Mouse (Mus musculus) lung, postnatal 0 days (tissue): ENCODE data around the gene Ssbp2. TPM values are rescaled to one million over a fixed set of nuclear protein-coding genes. Genes with fewer than 3 reads are reported as not detected.

Source experiments
- ATAC-seq: fragments of 200-750 bp; cut with Nextera tagmentation; 2 replicates; pipeline ENCODE4 v1.8.0; 2017; ENCODE audit warnings: moderate library complexity
- DNase-seq: peaks from one replicate; pipeline ENCODE4 v3.0.0-alpha.2; 2016; ENCODE audit warnings: low spot score
- H3K27ac ChIP-seq: fragments of 300-500 bp; sonication (generic); 2 replicates; pipeline ENCODE4 v1.5.1; 2014; ENCODE audit warnings: antibody characterized with exemption, mild to moderate bottlenecking, low read length, mixed read lengths
- H3K27me3 ChIP-seq: fragments of 300-500 bp; sonication (generic); replicated peaks from 2 replicates; pipeline ENCODE4 v1.6.1; 2014; ENCODE audit warnings: low read length, mixed read lengths; ENCODE audit not compliant: insufficient read depth
- H3K36me3 ChIP-seq: fragments of 300-500 bp; sonication (generic); 2 replicates; pipeline ENCODE4 v1.6.1; 2014; ENCODE audit warnings: low read length, mixed read lengths; ENCODE audit not compliant: insufficient read depth
- H3K4me1 ChIP-seq: fragments of 300-500 bp; sonication (generic); 2 replicates; pipeline ENCODE4 v1.6.1; 2014; ENCODE audit warnings: antibody characterized with exemption, low read depth, low read length, mixed read lengths; ENCODE audit not compliant: insufficient read depth
- H3K4me2 ChIP-seq: fragments of 300-500 bp; sonication (generic); replicated peaks from 2 replicates; pipeline ENCODE4 v1.6.1; 2014; ENCODE audit warnings: low read depth, mild to moderate bottlenecking, low read length, moderate library complexity, mixed read lengths
- H3K4me3 ChIP-seq: fragments of 300-500 bp; sonication (generic); 2 replicates; pipeline ENCODE4 v1.5.1; 2014; ENCODE audit warnings: low read depth, low read length
- H3K9ac ChIP-seq: fragments of 300-500 bp; sonication (generic); replicated peaks from 2 replicates; pipeline ENCODE4 v1.6.1; 2014; ENCODE audit warnings: low read depth, mild to moderate bottlenecking
- H3K9me3 ChIP-seq: fragments of 300-500 bp; sonication (generic); 2 replicates; pipeline ENCODE4 v1.6.1; 2016; ENCODE audit warnings: low read length, mixed read lengths
- CTCF ChIP-seq: IDR thresholded peaks from 2 replicates; pipeline ENCODE4 v1.5.1; 2016; ENCODE audit warnings: antibody characterized with exemption, mild to moderate bottlenecking
- EP300 ChIP-seq: IDR thresholded peaks from 2 replicates; pipeline ENCODE4 v1.6.1; 2016; ENCODE audit warnings: antibody characterized with exemption, mild to moderate bottlenecking, control low read depth
- WGBS: fragments of 180-500 bp; shearing (Covaris S2); extraction: QIAGEN DNeasy Blood & Tissue Kit; methylation state at CpG from one replicate; pipeline ENCODE4 v1.1.7; 2014; 5-methylcytosine and 5-hydroxymethylcytosine counted together
- polyA plus RNA-seq: library from polyadenylated mRNA; unstranded; fragments of >200 nt; fragmentation: Nextera tagmentation; extraction: Ambion mirVana; gene quantifications from 2 replicates; pipeline ENCODE4 v1.2.1, GENCODE M21; 2015

Gene Ssbp2
- polyA plus RNA-seq, 1 experiment from 2014 or later: 63.1 TPM

DNA sequence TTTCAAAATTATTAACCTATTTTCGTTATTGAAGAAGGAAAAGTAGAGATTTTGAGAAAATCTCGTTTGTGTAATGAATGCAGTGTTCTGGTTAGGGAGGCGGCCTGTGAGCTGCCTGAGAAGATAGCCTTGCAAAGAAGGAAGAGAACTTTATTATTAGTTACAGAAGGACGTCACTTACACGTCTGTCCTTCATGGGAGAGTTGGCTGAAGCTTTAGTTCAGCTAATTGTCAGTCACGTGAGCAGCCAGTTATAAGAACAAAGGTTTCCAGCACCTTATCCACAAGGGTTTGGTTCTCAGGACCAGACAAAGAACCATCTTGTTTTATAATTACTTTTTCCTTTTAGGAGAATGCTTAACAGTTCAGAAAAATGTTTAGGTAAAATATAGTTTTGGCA, 104.0 kb downstream of the Ssbp2 start:
- ATAC-seq (no peak), DNase-seq (no peak)
- H3K9me3 ChIP-seq: no peaks in the 10 kb centered on the region
- H3K4me3 ChIP-seq: no peak overlapping the region
- no peaks in the 10 kb centered on the region for H3K27me3 ChIP-seq
- H3K36me3 ChIP-seq: no peaks in the 10 kb centered on the region
- H3K27ac ChIP-seq: no peak overlapping the region
- TF ChIP-seq EP300: no peak
- TF ChIP-seq CTCF: no peak
- WGBS: 63% methylated on average over 6 of the region's 6 CpGs
- no peak overlapping the region for H3K9ac ChIP-seq
- no peaks in the 10 kb centered on the region for H3K4me1 ChIP-seq
- H3K4me2 ChIP-seq: no peak overlapping the region

DNA sequence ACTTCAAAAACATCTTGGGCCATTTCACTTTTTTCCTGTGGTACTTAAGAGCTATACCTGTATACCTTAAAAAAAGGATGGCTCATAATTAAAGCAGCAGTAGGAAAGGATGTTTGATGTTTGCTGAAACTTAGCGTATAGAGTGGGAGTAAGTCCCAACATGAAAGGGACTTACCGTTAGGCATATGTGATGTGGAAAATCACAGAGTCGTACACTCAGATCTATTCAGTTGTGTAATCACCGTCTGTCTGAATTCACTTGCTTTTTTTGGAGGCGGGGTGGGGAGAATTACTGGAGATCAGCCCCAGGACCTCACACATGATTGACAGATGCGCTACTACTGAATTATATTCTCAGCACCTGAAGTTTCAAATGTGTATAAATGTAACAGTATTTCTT, 104.7 kb downstream of the Ssbp2 start:
- H3K4me1 ChIP-seq: no peaks in the 10 kb centered on the region
- ATAC-seq (no peak), DNase-seq (no peak)
- no peaks in the 10 kb centered on the region for H3K27me3 ChIP-seq
- no peaks in the 10 kb centered on the region for H3K9me3 ChIP-seq
- no peak overlapping the region for H3K4me3 ChIP-seq
- H3K36me3 ChIP-seq: no peaks in the 10 kb centered on the region
- no peak for TF ChIP-seq CTCF
- no peak for TF ChIP-seq EP300
- 77% methylated on average over 6 of the region's 6 CpGs for WGBS
- no peak overlapping the region for H3K4me2 ChIP-seq
- H3K9ac ChIP-seq: no peak overlapping the region
- H3K27ac ChIP-seq: no peak overlapping the region

DNA sequence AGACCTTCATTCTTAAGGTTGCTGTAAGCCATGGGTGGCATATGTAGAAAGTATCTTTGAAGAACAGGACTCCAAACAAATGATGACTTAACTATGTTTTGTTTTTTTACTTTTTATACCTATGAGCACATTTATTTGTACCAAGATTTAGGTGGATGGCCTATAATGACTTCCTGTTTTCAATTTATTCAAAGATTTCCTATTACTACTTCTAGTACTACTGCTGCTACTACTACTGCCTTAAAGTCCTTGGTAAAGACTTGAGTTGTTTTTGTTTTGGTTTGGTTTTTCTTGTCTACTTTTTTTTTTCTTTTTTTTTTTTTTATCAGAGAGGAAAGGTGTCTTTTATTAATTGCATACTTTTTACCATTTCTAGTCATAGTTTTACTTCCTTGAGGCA, 121.4 kb downstream of the Ssbp2 start:
- H3K4me3 ChIP-seq: no peak overlapping the region
- H3K36me3 ChIP-seq: no peaks in the 10 kb centered on the region
- ATAC-seq (no peak), DNase-seq (no peak)
- H3K4me2 ChIP-seq: no peak overlapping the region
- no peak overlapping the region for H3K27ac ChIP-seq
- no peaks in the 10 kb centered on the region for H3K4me1 ChIP-seq
- no peaks in the 10 kb centered on the region for H3K27me3 ChIP-seq
- H3K9ac ChIP-seq: no peak overlapping the region
- no peaks in the 10 kb centered on the region for H3K9me3 ChIP-seq
- TF ChIP-seq CTCF: no peak
- no peak for TF ChIP-seq EP300

DNA sequence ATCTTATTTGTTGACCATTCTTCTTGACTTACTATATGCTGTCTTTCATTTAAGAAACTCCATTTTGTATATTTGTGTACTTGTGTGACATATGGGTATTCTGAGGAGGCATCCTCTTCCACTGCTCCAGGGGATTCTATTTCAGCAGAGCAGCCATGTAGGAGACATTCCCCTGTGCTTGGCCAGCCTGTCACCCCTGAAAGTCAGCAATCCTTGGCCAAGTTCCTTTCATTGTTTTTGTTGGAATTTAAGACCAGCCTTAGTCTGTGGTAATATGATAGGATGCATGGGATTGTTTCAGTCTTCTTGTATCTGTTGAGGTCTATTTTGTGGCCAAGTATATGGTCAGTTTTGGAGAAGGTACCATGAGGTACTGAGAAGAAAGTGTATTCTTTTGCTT, 122.1 kb downstream of the Ssbp2 start:
- Histone ChIP-seq H3K27ac (no peak overlapping the region), H3K4me1 (no peaks in the 10 kb centered on the region), H3K4me3 (no peak overlapping the region), H3K36me3 (no peaks in the 10 kb centered on the region), H3K9ac (no peak overlapping the region), H3K27me3 (no peaks in the 10 kb centered on the region), H3K4me2 (no peak overlapping the region), H3K9me3 (no peaks in the 10 kb centered on the region)
- ATAC-seq: no peak
- DNase-seq: no peak
- TF ChIP-seq CTCF (no peak), EP300 (no peak)

DNA sequence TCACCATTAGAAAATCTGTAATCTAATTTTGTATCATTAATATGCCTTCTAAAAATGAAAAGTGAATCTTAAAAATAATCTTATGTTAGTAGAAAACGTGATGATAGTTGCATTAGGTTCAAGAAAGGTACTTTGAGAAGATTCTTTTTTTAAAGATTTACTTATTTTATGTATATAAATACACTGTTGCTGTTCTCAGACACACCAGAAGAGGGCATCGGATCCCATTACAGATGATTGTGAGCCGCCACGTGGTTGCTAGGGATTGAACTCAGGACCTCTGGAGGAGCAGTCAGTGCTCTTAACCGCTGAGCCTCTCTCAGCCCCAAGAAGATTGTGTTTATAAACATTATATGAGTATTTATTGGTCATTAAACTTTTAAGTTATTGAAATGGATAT, 126.3 kb downstream of the Ssbp2 start:
- no peaks in the 10 kb centered on the region for H3K27me3 ChIP-seq
- no peak overlapping the region for H3K4me3 ChIP-seq
- H3K4me1 ChIP-seq: no peaks in the 10 kb centered on the region
- DNase-seq (no peak), ATAC-seq (no peak)
- H3K36me3 ChIP-seq: no peaks in the 10 kb centered on the region
- no peak overlapping the region for H3K9ac ChIP-seq
- TF ChIP-seq EP300: no peak
- TF ChIP-seq CTCF: no peak
- H3K9me3 ChIP-seq: no peaks in the 10 kb centered on the region
- H3K27ac ChIP-seq: no peak overlapping the region
- no peak overlapping the region for H3K4me2 ChIP-seq
- 69% methylated on average over 5 of the region's 5 CpGs for WGBS

DNA sequence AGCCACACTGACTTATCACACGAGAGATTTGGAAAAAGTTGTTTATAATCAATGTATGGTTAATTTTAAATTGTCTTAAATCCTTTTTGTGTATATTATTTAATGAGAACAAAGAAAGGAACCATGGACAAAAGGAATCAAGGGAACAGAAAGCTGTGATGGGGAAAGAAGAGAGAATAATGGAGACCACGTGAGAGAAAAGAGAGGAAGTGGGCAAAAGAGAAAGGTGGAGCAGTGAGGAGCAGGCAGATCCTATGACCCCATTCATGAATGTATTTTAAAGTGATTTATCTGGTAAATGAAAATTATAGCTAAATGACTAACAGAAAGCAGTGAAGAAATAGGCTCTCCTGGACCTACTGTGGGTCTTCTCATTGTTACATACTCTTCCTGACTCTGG, 128.4 kb downstream of the Ssbp2 start:
- H3K27me3 ChIP-seq: no peaks in the 10 kb centered on the region
- DNase-seq: no peak
- H3K36me3 ChIP-seq: no peaks in the 10 kb centered on the region
- H3K27ac ChIP-seq: no peak overlapping the region
- no peak for TF ChIP-seq CTCF
- TF ChIP-seq EP300: no peak
- 77% methylated on average over 2 of the region's 2 CpGs for WGBS
- H3K4me3 ChIP-seq: no peak overlapping the region
- no peaks in the 10 kb centered on the region for H3K4me1 ChIP-seq
- no peak overlapping the region for H3K4me2 ChIP-seq
- H3K9me3 ChIP-seq: no peaks in the 10 kb centered on the region
- ATAC-seq: no peak
- H3K9ac ChIP-seq: no peak overlapping the region

DNA sequence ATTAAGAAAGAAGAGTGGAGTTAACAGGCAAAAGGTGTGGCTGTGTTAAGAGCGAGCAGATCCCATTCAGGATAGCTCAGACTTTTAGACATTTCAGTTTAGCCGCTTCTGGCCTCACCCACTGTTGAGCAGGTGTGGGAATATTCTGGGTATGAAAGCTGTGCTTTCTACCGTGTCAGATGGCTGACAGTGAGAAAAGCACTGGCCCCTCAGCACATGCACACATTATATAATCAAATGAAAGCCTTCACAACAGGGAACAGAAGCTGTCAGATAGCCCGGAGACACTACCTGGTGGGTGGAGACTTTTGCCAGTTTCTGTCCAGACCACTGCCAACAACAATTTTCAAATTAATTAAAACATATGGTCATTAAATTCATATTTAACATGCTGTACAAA, 131.8 kb downstream of the Ssbp2 start:
- Histone ChIP-seq H3K27ac (no peak overlapping the region), H3K36me3 (no peaks in the 10 kb centered on the region), H3K27me3 (no peaks in the 10 kb centered on the region), H3K9me3 (no peaks in the 10 kb centered on the region), H3K4me3 (no peak overlapping the region), H3K4me2 (no peak overlapping the region), H3K9ac (no peak overlapping the region), H3K4me1 (no peaks in the 10 kb centered on the region)
- DNase-seq: no peak
- TF ChIP-seq EP300: no peak
- TF ChIP-seq CTCF: no peak
- no peak for ATAC-seq
- WGBS: 73% methylated on average over 4 of the region's 4 CpGs
